Mouse (Mus musculus): ENCODE measurements around the gene Tpm1.

DNA sequence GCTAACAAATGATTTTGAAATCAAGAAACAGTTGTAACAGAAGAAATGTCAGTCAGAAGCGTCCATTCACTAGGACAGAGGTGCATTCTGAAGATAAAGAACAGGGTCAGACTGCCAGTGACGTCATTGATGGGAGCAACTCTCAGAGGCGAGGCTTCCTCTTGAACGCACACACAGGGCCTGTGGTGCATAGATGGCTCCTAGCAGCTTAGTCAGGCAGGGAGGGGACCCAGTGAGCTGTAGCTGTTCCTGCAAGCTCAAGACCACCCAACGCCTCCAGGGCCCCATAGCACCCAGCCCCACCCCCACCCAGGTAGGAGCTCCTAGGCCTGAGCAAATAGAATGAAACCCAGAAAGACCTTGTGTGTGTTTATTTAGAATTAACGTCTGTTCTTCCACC lies 21.9 kb upstream of the Tpm1 start:
- TF ChIP-seq CTCF (IDR thresholded peaks at IDR 0.05; ENCODE audit: low read depth, low read length) (no peak), POLR2A (IDR thresholded peaks at IDR 0.05; ENCODE audit: borderline replicate concordance, low read depth, low read length) (no peak)

All from bone marrow macrophage, adult 2 months (primary cell).